Mouse (Mus musculus) megakaryocyte, embryonic 14.5 days (primary cell): ENCODE measurements around the gene Arfip1.

Experiments
- FLI1 ChIP-seq: IDR thresholded peaks from 2 replicates; pipeline ENCODE4 v1.6.1; 2012; ENCODE audit warnings: low read length, inconsistent platforms, mixed read lengths
- GATA1 ChIP-seq: IDR thresholded peaks from 3 replicates; pipeline ENCODE4 v1.6.1; 2012; ENCODE audit warnings: mixed read lengths, low read length, inconsistent platforms, borderline replicate concordance

DNA sequence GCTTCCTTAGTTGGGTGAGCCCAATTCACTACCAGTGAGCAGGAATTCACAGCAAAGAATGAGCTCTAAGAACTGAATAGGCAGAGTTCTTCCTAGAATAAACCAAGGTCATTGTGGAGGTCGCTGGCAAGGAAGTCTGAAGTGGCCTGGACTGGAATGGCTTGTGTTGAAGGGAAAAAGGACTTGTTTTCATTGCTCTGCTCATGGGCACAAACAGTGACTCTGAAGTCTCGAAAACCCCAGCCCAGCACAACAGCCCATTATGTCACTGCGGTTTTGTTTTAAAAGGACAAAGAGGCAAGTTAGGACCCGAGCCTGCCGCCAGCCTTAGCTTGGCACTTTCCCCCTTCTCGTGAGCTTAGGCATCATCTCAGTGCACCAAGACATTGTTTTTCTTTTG lies 93.7 kb downstream of the Arfip1 start:
- no peak for TF ChIP-seq GATA1
- TF ChIP-seq FLI1, result no peak
